In genomic region chr16:95708211-95709004, GRCm38 (mm10) we compare ENCODE assay signal across 10 mouse cellular contexts. TPM values are rescaled to one million over a fixed set of nuclear protein-coding genes. Genes with fewer than 3 reads are reported as not detected.
DNase-seq lines count a peak whose midpoint lies in the region; ATAC-seq lines count a peak whose summit lies in the region.
"Had no signal": no experiment of that assay in that cellular context is flagged by ENCODE, and none has a peak within 500 bp of the region (broad histone marks: within the 10 kb centered on the region; RNA-seq: fewer than 3 reads in every experiment).

No protein-coding gene starts in this region.

- 88% methylated on average over 21 of the region's 21 CpGs for WGBS in midbrain, embryonic 13.5 days

- H3K4me2 ChIP-seq in midbrain, embryonic 13.5 days (replicated peaks) = no peak overlapping the region
- H3K4me2 ChIP-seq: neural tube, embryonic 13.5 days had no signal

- no peak overlapping the region for H3K9ac ChIP-seq in midbrain, embryonic 13.5 days (replicated peaks)
- H3K9ac ChIP-seq: neural tube, embryonic 13.5 days had no signal

- H3K27me3 ChIP-seq in midbrain, embryonic 13.5 days = no peaks in the 10 kb centered on the region
- H3K27me3 ChIP-seq: neural tube, embryonic 13.5 days had no signal

- H3K9me3 ChIP-seq in midbrain, embryonic 13.5 days = no peaks in the 10 kb centered on the region
- H3K9me3 ChIP-seq: neural tube, embryonic 13.5 days had no signal

- H3K36me3 ChIP-seq in midbrain, embryonic 13.5 days = peaks cover 28% of the 10 kb centered on the region

- DNase-seq in heart, adult 11 months = peak; percentile 94
- DNase-seq in heart, adult 9 months (ENCODE audit: low spot score in 2 of 2) = no peak
- peak; percentile 72 for DNase-seq in NIH3T3 (ENCODE audit: low read depth)
- DNase-seq in kidney, adult 8-10 months = peak; percentile 27 to 35
- peak; percentile 50 for DNase-seq in lung, postnatal 10 days
- no peak for DNase-seq in frontal cortex, postnatal 10 days (ENCODE audit: low spot score in 2 of 2)
- no peak for DNase-seq in c-Kit-positive CD71-positive TER-119-positive erythroid progenitor cells, embryonic 14.5 days (ENCODE audit: low spot score)
- DNase-seq: cerebellum, adult 18-20 months had no signal

- H3K27ac ChIP-seq in midbrain, embryonic 13.5 days = no peak overlapping the region
- H3K27ac ChIP-seq: neural tube, embryonic 13.5 days had no signal

- H3K4me1 ChIP-seq in midbrain, embryonic 13.5 days (replicated peaks) = peaks cover 11% of the 10 kb centered on the region

- no peak for ATAC-seq in midbrain, embryonic 13.5 days

- H3K4me3 ChIP-seq in midbrain, embryonic 13.5 days (replicated peaks) = no peak overlapping the region
- H3K4me3 ChIP-seq: neural tube, embryonic 13.5 days had no signal

RNA-seq across cellular contexts. Expression of gene Ets2, which starts 6.5 kb away (rescaled TPM):
- 12.1 and 13.2 TPM in 2 replicates for polyA plus RNA-seq in midbrain, embryonic 13.5 days (2015; fragmentation: Nextera tagmentation; extraction: Ambion mirVana)

Comparison
In these comparisons a context has a peak if more than half of its experiments do, and no peak if none do; other contexts are left out.
1. DNase-seq: peak in heart, adult 11 months (single experiment), NIH3T3 (single experiment), kidney, adult 8-10 months (2 of 2) and lung, postnatal 10 days (single experiment); none in heart, adult 9 months (0 of 2), frontal cortex, postnatal 10 days (0 of 2) and c-Kit-positive CD71-positive TER-119-positive erythroid progenitor cells, embryonic 14.5 days (single experiment).